Mouse (Mus musculus): Measurements from ENCODE around the gene Plekhb2. TPM values are rescaled to one million over a fixed set of nuclear protein-coding genes. Genes with fewer than 3 reads are reported as not detected.

Gene Plekhb2
- polyA plus RNA-seq (2012; ENCODE audit: insufficient read depth, insufficient read length, missing spikeins), result 217 and 227 TPM in 2 replicates

DNA sequence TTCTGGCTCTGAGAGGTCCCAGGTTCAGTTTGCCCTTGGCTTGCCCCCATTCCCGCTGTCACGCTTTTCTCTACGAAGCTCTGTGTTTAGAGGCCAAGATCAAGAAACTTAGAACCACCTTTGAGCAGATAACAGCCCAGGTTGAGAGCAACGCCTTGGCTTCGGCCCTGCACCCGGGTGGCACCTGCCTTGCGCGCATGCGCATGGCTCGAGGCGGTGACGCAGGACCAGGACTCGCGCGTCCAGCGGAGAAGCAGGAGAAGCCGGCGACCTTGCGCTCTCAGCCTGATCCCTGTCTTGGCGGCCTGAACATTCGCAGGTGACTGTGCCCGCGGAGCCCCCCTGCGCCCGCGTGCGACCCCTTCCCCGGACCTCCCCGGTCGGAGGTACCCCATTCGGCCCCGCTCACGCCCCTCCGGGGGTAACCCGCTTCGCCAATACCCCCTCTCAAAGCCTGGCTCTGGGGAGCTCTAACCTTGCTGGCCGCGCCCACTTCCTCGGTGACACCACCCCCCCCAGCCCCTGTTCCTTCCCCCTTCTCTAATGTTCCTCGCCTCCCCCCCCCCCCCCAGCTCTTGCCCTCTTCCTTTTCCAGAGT lies at the start of gene Plekhb2:
Gene Plekhb2, plus strand, starts transcription at position 232 of the 598 bp plus-strand sequence.
- Histone ChIP-seq H3K27ac (ENCODE audit: insufficient read depth, low read depth, low read length) (peak within 1 kb of the TSS; percentile 87), H3K4me3 (ENCODE audit: insufficient read depth, low read length) (peak within 1 kb of the TSS; percentile 58), H3K4me1 (ENCODE audit: control insufficient read depth, insufficient read depth, low read length) (peaks cover 22% of the 10 kb centered on the region)
- TF ChIP-seq POLR2A (IDR thresholded peaks at IDR 0.05; ENCODE audit: borderline replicate concordance, low read depth, low read length), result no peak; the same call in 1 of the 2 replicates
- TF ChIP-seq CTCF (IDR thresholded peaks at IDR 0.05; ENCODE audit: low read depth, low read length), result no peak

DNA sequence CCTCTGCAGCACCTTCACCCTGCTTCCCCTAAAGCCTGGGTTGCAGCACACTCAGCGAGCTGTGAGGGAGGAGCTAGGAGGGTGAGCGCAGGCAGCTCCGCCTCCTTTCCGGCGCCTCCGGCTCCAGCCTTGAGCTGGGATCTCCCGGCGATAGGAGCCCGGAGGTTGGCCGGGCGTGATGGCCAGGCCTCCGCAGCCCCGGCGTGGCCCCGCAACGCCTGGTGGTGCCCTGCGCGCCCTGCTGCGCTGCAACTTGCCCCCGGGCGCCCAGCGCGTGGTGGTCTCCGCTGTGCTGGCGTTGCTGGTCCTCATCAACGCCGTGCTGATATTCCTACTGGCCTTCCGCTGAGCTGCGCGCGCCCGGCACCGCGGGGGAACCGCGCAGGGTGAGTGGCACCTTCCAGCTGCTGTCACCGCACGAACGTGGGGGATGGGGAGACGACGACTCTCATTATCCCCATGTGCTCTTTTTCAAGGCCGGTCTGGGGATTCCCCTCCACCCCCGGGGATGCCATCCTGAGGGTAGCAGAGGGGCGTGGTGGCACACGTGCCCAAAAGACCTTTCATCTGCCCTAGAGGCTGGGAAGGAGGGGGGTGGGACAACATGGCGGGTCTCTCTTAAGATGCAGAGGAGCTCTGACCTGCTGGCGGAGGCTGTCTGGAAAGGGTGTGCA lies 48.0 kb upstream of the Plekhb2 start:
- peaks cover 27% of the 10 kb centered on the region for H3K4me1 ChIP-seq (ENCODE audit: control insufficient read depth, insufficient read depth, low read length)
- TF ChIP-seq POLR2A (IDR thresholded peaks at IDR 0.05; ENCODE audit: borderline replicate concordance, low read depth, low read length), result no peak
- TF ChIP-seq CTCF (IDR thresholded peaks at IDR 0.05; ENCODE audit: low read depth, low read length), result no peak
- H3K27ac ChIP-seq (ENCODE audit: insufficient read depth, low read depth, low read length), result peak overlapping the region; percentile 36
- H3K4me3 ChIP-seq (ENCODE audit: insufficient read depth, low read length), result peak overlapping the region; percentile 99

DNA sequence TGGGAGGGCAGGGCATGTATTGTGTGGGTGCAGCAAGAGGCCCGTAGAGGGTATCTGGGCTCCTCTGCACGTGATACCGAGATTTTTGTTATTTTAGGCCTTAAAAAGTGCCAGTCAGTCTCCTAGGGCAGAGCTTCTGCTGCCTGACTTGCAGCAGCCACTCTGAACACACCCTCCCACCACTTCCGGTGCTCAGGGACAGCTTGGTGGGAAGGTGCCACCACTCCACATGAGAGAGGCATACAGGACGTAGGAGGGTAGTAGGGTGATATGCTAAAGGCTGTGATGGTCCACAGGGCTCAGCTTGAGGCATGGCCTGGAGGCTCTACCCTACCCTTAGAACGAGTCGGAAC lies 47.5 kb upstream of the Plekhb2 start:
- Histone ChIP-seq H3K4me3 (ENCODE audit: insufficient read depth, low read length) (peak overlapping the region; percentile 99), H3K4me1 (ENCODE audit: control insufficient read depth, insufficient read depth, low read length) (peaks cover 27% of the 10 kb centered on the region), H3K27ac (ENCODE audit: insufficient read depth, low read depth, low read length) (no peak overlapping the region)
- TF ChIP-seq CTCF (IDR thresholded peaks at IDR 0.05; ENCODE audit: low read depth, low read length) (no peak), POLR2A (IDR thresholded peaks at IDR 0.05; ENCODE audit: borderline replicate concordance, low read depth, low read length) (no peak)

DNA sequence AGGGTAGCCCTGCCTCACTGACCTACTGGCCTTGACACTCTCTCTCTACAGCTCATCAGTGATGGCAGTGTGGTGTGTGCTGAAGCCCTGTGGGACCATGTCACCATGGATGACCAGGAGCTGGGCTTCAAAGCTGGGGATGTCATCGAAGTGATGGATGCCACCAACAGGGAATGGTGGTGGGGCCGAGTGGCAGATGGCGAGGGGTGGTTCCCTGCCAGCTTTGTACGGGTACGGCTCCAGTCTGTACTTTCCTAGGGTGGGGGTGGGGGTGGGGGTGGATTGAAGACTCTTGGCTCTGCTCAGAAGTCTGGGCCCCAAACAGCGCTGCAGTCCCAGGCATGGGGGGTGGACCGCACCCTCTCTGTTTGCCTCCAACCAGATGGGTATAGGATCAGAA lies 44.9 kb upstream of the Plekhb2 start:
- no peak overlapping the region for H3K4me3 ChIP-seq (ENCODE audit: insufficient read depth, low read length)
- H3K4me1 ChIP-seq (ENCODE audit: control insufficient read depth, insufficient read depth, low read length), result peaks cover 27% of the 10 kb centered on the region
- TF ChIP-seq POLR2A (IDR thresholded peaks at IDR 0.05; ENCODE audit: borderline replicate concordance, low read depth, low read length) (no peak), CTCF (IDR thresholded peaks at IDR 0.05; ENCODE audit: low read depth, low read length) (no peak)
- H3K27ac ChIP-seq (ENCODE audit: insufficient read depth, low read depth, low read length), result no peak overlapping the region

DNA sequence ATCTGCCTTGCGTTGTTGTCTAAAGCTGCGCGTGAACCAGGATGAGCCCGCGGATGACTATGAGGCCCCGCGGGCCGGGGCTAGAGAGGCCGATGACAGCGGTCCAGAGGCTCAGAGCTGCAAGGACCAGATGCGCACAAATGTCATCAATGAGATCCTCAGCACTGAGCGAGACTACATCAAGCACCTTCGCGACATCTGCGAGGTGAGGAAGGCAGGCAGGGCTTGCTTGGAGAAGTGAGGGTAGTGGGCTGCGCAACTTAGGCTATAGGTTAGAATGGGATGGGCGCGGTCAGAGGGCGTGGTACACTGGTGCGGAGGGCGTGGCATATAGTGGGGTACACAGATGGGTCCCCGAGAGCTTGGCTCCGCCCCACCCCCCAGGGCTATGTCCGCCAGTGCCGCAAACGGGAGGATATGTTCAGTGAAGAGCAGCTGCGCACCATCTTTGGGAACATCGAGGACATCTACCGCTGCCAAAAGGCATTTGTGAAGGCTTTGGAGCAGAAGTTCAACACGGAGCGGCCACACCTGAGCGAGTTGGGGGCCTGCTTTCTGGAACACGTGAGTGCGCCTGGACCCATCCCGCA lies 43.8 kb upstream of the Plekhb2 start:
- TF ChIP-seq CTCF (IDR thresholded peaks at IDR 0.05; ENCODE audit: low read depth, low read length), result no peak
- TF ChIP-seq POLR2A (IDR thresholded peaks at IDR 0.05; ENCODE audit: borderline replicate concordance, low read depth, low read length), result no peak
- Histone ChIP-seq H3K27ac (ENCODE audit: insufficient read depth, low read depth, low read length) (no peak overlapping the region), H3K4me1 (ENCODE audit: control insufficient read depth, insufficient read depth, low read length) (peaks cover 26% of the 10 kb centered on the region), H3K4me3 (ENCODE audit: insufficient read depth, low read length) (no peak overlapping the region)

DNA sequence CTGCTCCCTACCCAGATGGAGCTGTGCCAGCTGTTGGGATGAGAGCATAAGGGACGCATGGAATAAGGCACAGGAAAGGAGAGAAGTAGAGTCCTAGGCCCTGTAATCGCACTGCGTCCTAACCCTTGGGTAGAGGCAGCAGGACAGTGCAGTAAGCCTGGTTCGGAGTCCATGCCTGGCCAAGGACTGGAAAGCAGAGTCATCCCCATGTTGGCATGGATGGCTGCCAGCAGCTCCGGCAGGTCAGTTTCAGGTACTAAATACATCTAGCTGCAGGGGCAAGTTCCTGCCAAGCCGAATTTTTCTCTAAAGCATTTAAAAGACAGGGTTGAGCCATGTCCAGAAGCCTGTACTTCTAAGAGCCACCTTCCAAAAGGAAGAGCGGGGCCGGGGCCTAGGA lies 41.3 kb upstream of the Plekhb2 start:
- Histone ChIP-seq H3K27ac (ENCODE audit: insufficient read depth, low read depth, low read length) (no peak overlapping the region), H3K4me1 (ENCODE audit: control insufficient read depth, insufficient read depth, low read length) (peaks cover 9% of the 10 kb centered on the region), H3K4me3 (ENCODE audit: insufficient read depth, low read length) (no peak overlapping the region)
- TF ChIP-seq POLR2A (IDR thresholded peaks at IDR 0.05; ENCODE audit: borderline replicate concordance, low read depth, low read length) (no peak), CTCF (IDR thresholded peaks at IDR 0.05; ENCODE audit: low read depth, low read length) (no peak)

DNA sequence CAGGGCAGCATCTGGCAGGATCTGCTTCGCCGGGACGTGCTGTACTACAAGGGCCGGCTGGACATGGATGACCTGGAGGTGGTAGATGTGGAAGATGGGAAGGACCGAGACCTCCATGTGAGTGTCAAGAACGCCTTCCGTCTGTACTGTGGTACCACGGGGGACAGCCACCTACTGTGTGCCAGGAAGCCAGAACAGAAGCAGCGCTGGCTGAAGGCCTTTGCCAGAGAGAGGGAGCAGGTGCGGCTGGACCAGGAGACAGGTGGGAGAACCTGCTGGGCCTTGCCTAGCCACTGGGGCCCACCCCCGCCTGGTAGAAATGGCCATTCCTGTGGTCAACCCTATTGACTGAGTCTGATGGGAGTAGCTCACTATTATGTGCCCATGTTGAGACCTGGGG lies 39.5 kb upstream of the Plekhb2 start:
- H3K4me3 ChIP-seq (ENCODE audit: insufficient read depth, low read length), result no peak overlapping the region
- H3K27ac ChIP-seq (ENCODE audit: insufficient read depth, low read depth, low read length), result no peak overlapping the region
- TF ChIP-seq CTCF (IDR thresholded peaks at IDR 0.05; ENCODE audit: low read depth, low read length) (no peak), POLR2A (IDR thresholded peaks at IDR 0.05; ENCODE audit: borderline replicate concordance, low read depth, low read length) (no peak)
- no peaks in the 10 kb centered on the region for H3K4me1 ChIP-seq (ENCODE audit: control insufficient read depth, insufficient read depth, low read length)

DNA sequence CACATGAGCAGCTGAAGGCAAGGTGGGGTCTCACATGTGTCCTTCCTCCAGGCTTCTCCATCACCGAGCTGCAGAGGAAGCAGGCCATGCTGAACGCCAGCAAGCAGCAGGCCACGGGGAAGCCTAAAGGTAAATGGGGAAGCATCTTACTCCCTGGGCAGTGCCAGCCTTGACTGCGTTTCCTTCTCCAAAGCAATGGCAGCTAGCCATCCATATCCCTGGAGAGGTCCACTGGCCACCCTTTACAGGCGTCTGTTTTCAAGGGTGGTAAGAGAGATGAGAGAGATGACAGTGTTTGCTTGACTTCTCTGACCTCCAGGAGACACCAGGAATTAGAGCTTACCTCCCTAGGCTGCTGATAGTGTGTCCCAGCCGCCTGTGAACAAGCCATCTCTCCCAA lies 38.7 kb upstream of the Plekhb2 start:
- TF ChIP-seq POLR2A (IDR thresholded peaks at IDR 0.05; ENCODE audit: borderline replicate concordance, low read depth, low read length), result no peak
- no peaks in the 10 kb centered on the region for H3K4me1 ChIP-seq (ENCODE audit: control insufficient read depth, insufficient read depth, low read length)
- H3K27ac ChIP-seq (ENCODE audit: insufficient read depth, low read depth, low read length), result no peak overlapping the region
- H3K4me3 ChIP-seq (ENCODE audit: insufficient read depth, low read length), result no peak overlapping the region

DNA sequence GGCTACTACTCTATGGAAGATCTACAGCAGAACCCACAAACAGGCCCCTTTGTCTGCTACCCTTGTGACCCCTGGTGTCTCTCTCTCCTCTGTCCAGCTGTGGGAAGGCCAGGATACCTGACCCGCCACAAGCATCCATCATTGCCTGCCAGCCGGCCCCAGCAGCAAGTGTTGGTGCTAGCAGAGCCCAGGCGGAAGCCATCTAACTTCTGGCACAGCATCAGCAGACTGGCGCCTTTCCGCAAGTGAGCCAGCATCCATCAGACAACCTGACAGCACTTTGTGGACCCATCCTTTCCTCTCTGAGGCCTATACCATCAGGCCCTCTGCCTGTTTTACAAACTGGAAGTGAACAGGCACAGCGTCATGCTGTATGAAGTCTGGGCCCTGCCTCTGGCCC lies 38.2 kb upstream of the Plekhb2 start:
- Histone ChIP-seq H3K4me1 (ENCODE audit: control insufficient read depth, insufficient read depth, low read length) (no peaks in the 10 kb centered on the region), H3K27ac (ENCODE audit: insufficient read depth, low read depth, low read length) (no peak overlapping the region), H3K4me3 (ENCODE audit: insufficient read depth, low read length) (no peak overlapping the region)
- no peak for TF ChIP-seq CTCF (IDR thresholded peaks at IDR 0.05; ENCODE audit: low read depth, low read length)
- no peak for TF ChIP-seq POLR2A (IDR thresholded peaks at IDR 0.05; ENCODE audit: borderline replicate concordance, low read depth, low read length)

All from bone marrow macrophage, adult 2 months (primary cell).